ENCODE assay signal across 8 mouse cellular contexts in genomic region chr9:44336093-44336406, GRCm38 (mm10). TPM values are rescaled to one million over a fixed set of nuclear protein-coding genes. Genes with fewer than 3 reads are reported as not detected.
DNase-seq lines count a peak whose midpoint lies in the region; ATAC-seq and TF ChIP-seq lines count a peak whose summit lies in the region.

No protein-coding gene starts in this region.

- no peak for TF ChIP-seq CTCF in heart, adult 2 months (IDR thresholded peaks at IDR 0.05)
- no peak for TF ChIP-seq CTCF in CH12.LX (conservative IDR thresholded peaks at IDR 0.05 in 1 of 2, IDR thresholded peaks at IDR 0.05 in 1 of 2; ENCODE audit: low read depth in 2 of 2, low read length in 2 of 2)

- peak overlapping the region; percentile 66 for H3K4me3 ChIP-seq in heart, adult 2 months
- H3K4me3 ChIP-seq in CH12.LX (replicated peaks in 1 of 3; ENCODE audit: low read depth in 2 of 3, low read length in 2 of 3, poor library complexity in 1 of 3), result peak overlapping the region; percentile 70 to 98 (median 87)
- peak overlapping the region; percentile 83 for H3K4me3 ChIP-seq in forebrain, embryonic 12.5 days (replicated peaks)
- H3K4me3 ChIP-seq in liver, embryonic 12.5 days, result peak overlapping the region; percentile 93

- dilution Hi-C loops in CH12.LX (cut with MboI; ENCODE audit: extremely low pct_ligation_motif_present, extremely low pct_unique_long_range_greater_than_20kb, low sequenced_read_pairs), result no loop called here

- no peak for TF ChIP-seq EP300 in heart, adult 2 months (IDR thresholded peaks at IDR 0.05; ENCODE audit: insufficient read depth, low read depth, low read length)
- TF ChIP-seq EP300 in CH12.LX (IDR thresholded peaks at IDR 0.05; ENCODE audit: low read length), result no peak

- peaks cover 1% of the 10 kb centered on the region for H3K4me1 ChIP-seq in heart, adult 2 months (ENCODE audit: control insufficient read depth, insufficient read depth, low read length)
- peaks cover 10 to 30% of the 10 kb centered on the region in 2 experiments; a peak in 2 of 4 replicates for H3K4me1 ChIP-seq in CH12.LX (ENCODE audit: control insufficient read depth in 1 of 2, insufficient read depth in 2 of 2)
- peaks cover 23% of the 10 kb centered on the region for H3K4me1 ChIP-seq in forebrain, embryonic 12.5 days
- H3K4me1 ChIP-seq in liver, embryonic 12.5 days, result peaks cover 55% of the 10 kb centered on the region

- H3K27me3 ChIP-seq in heart, adult 2 months (ENCODE audit: control insufficient read depth, insufficient read depth, low read length), result no peaks in the 10 kb centered on the region
- no peaks in the 10 kb centered on the region for H3K27me3 ChIP-seq in CH12.LX (replicated peaks)
- H3K27me3 ChIP-seq in forebrain, embryonic 12.5 days, result no peaks in the 10 kb centered on the region
- H3K27me3 ChIP-seq in liver, embryonic 12.5 days (replicated peaks), result no peaks in the 10 kb centered on the region

- WGBS in heart, adult 2 months, result 15% methylated on average over 5 of the region's 5 CpGs
- WGBS in forebrain, embryonic 12.5 days, result under 1% methylated on average over 5 of the region's 5 CpGs
- WGBS in liver, embryonic 12.5 days (ENCODE audit: insufficient replicate concordance), result 2% methylated on average over 5 of the region's 5 CpGs

- in situ Hi-C loops in CH12.LX (cut with MboI; ENCODE audit: low pct_ligation_motif_present, low pct_unique_long_range_greater_than_20kb, low sequenced_read_pairs), result no loop called here

- H3K79me2 ChIP-seq in heart, adult 2 months (replicated peaks; ENCODE audit: control insufficient read depth, insufficient read depth, low read length), result peaks cover 2% of the 10 kb centered on the region; the same call in 1 of the 2 replicates
- H3K79me2 ChIP-seq in CH12.LX (replicated peaks; ENCODE audit: control insufficient read depth, extremely low read depth, insufficient read depth, poor library complexity, severe bottlenecking), result peaks cover 31% of the 10 kb centered on the region

- no peaks in the 10 kb centered on the region; the same call in 1 of the 2 replicates for H3K36me3 ChIP-seq in heart, adult 2 months (ENCODE audit: control insufficient read depth, insufficient read depth, low read length)
- peaks cover 52 to 63% of the 10 kb centered on the region in 2 experiments for H3K36me3 ChIP-seq in CH12.LX (replicated peaks in 1 of 2; ENCODE audit: control insufficient read depth in 1 of 2, insufficient read depth in 1 of 2, low read length in 1 of 2)
- peaks cover 63% of the 10 kb centered on the region for H3K36me3 ChIP-seq in forebrain, embryonic 12.5 days (replicated peaks)
- H3K36me3 ChIP-seq in liver, embryonic 12.5 days, result peaks cover 90% of the 10 kb centered on the region

- peak overlapping the region; percentile 76 for H3K4me2 ChIP-seq in CH12.LX (ENCODE audit: insufficient read depth, low read depth, poor library complexity, severe bottlenecking)
- peak overlapping the region; percentile 69 for H3K4me2 ChIP-seq in forebrain, embryonic 12.5 days
- peak overlapping the region; percentile 84 for H3K4me2 ChIP-seq in liver, embryonic 12.5 days

- no peak for DNase-seq in heart, adult 2 months
- DNase-seq in heart, adult 9 months (ENCODE audit: low spot score in 2 of 2), result no peak
- no peak for DNase-seq in CH12.LX (ENCODE audit: extremely low read depth)
- DNase-seq in frontal cortex, postnatal 25 days (ENCODE audit: low spot score in 2 of 2), result no peak
- DNase-seq in layer of hippocampus, postnatal 14 days (ENCODE audit: low spot score in 2 of 2), result no peak

- TF ChIP-seq RAD21 in CH12.LX (IDR thresholded peaks at IDR 0.05; ENCODE audit: low read depth, low read length), result no peak

- intact Hi-C loops in heart, adult 2 months (cut with DNase I), result no loop called here

- no peak overlapping the region for H3K9ac ChIP-seq in heart, adult 2 months (ENCODE audit: low read depth, low read length)
- H3K9ac ChIP-seq in CH12.LX (ENCODE audit: insufficient read depth, low read depth), result peak overlapping the region; percentile 96
- H3K9ac ChIP-seq in forebrain, embryonic 12.5 days, result peak overlapping the region; percentile 100
- peak overlapping the region; percentile 99 for H3K9ac ChIP-seq in liver, embryonic 12.5 days

- TF ChIP-seq POLR2A in heart, adult 2 months (IDR thresholded peaks at IDR 0.05; ENCODE audit: insufficient read depth, low read depth, low read length), result no peak
- TF ChIP-seq POLR2A in CH12.LX (IDR thresholded peaks at IDR 0.05; ENCODE audit: low read depth, low read length), result no peak; the same call in 1 of the 2 replicates

- no peak for ATAC-seq in forebrain, embryonic 12.5 days (ENCODE audit: low FRiP score)
- no peak for ATAC-seq in liver, embryonic 12.5 days
- no peak for ATAC-seq in CD4-positive, CD25-positive, alpha-beta regulatory T cell, adult 4 months

- H3K9me3 ChIP-seq in CH12.LX (replicated peaks; ENCODE audit: low read length), result peaks cover 2% of the 10 kb centered on the region
- peaks cover 5% of the 10 kb centered on the region; the same call in 1 of the 2 replicates for H3K9me3 ChIP-seq in forebrain, embryonic 12.5 days
- no peaks in the 10 kb centered on the region for H3K9me3 ChIP-seq in liver, embryonic 12.5 days (replicated peaks)

- no peak overlapping the region; the same call in 1 of the 2 replicates for H3K27ac ChIP-seq in heart, adult 2 months
- H3K27ac ChIP-seq in CH12.LX (ENCODE audit: insufficient read depth, low read depth), result no peak overlapping the region
- H3K27ac ChIP-seq in forebrain, embryonic 12.5 days, result peak overlapping the region; percentile 96
- peak overlapping the region; percentile 100 for H3K27ac ChIP-seq in liver, embryonic 12.5 days

TF ChIP-seq in CH12.LX, 34 proteins besides CTCF, POLR2A, EP300 and RAD21 (continues in another document):
- TF ChIP-seq RCOR1 (conservative IDR thresholded peaks at IDR 0.05; ENCODE audit: low read depth, low read length) (no peak), HCFC1 (IDR thresholded peaks at IDR 0.05; ENCODE audit: low read depth, low read length) (no peak), JUN (IDR thresholded peaks at IDR 0.05; ENCODE audit: insufficient read depth, low read depth, low read length) (no peak), USF2 (conservative IDR thresholded peaks at IDR 0.05; ENCODE audit: low read depth, low read length) (0 out of 2 replicates have a peak, but pooled peaks have one; percentile 2), SIN3A (IDR thresholded peaks at IDR 0.05; ENCODE audit: low read length) (peak; percentile 53; the same call in 1 of the 2 replicates)

RNA-seq across cellular contexts. Expression of gene H2afx, which starts 1.6 kb away (rescaled TPM):
- 10 to 100 TPM; 12.8 TPM for total RNA-seq in heart, adult 2 months (2021)
- polyA plus RNA-seq in heart, adult 2 months (2012; rRNA removed), result 12.7 and 14.2 TPM in 2 replicates
- 488 and 589 TPM in 2 replicates for total RNA-seq in CH12.LX (2012; rRNA removed)
- 32.5 and 36.3 TPM in 2 replicates for total RNA-seq in CH12.LX (2014; rRNA removed)
- 39.5 and 56.6 TPM in 2 replicates for polyA plus RNA-seq in CH12.LX (2012; ENCODE audit: insufficient read length, low read depth)
- polyA plus RNA-seq in forebrain, embryonic 12.5 days (2016; fragmentation: Nextera tagmentation; extraction: Ambion mirVana), result 477 and 482 TPM in 2 replicates
- 233 and 239 TPM in 2 replicates for polyA plus RNA-seq in liver, embryonic 12.5 days (2016; fragmentation: Nextera tagmentation; extraction: Ambion mirVana)
- 10 to 100 TPM; 11.3 to 14.7 TPM for polyA plus RNA-seq in CD4-positive, CD25-positive, alpha-beta regulatory T cell, adult 4 months (2017; shearing (Covaris generic))
- 10 to 100 TPM; 50.5 to 59.1 TPM for total RNA-seq in layer of hippocampus, postnatal 14 days (2021)

RNA-seq across cellular contexts. Expression of gene Hmbs, which starts 8.0 kb away (rescaled TPM):
- 10 to 100 TPM; 39.8 to 49.3 TPM for total RNA-seq in heart, adult 2 months (2021)
- polyA plus RNA-seq in heart, adult 2 months (2012; rRNA removed), result 37.8 and 51.3 TPM in 2 replicates
- total RNA-seq in CH12.LX (2012; rRNA removed) (74.0 and 80.9 TPM in 2 replicates), CH12.LX (2014; rRNA removed) (73.7 and 75.2 TPM in 2 replicates)
- polyA plus RNA-seq in CH12.LX (2012; ENCODE audit: insufficient read length, low read depth), result 65.0 and 65.1 TPM in 2 replicates
- polyA plus RNA-seq in forebrain, embryonic 12.5 days (2016; fragmentation: Nextera tagmentation; extraction: Ambion mirVana), result 107 and 115 TPM in 2 replicates
- 1,354 and 1,355 TPM in 2 replicates for polyA plus RNA-seq in liver, embryonic 12.5 days (2016; fragmentation: Nextera tagmentation; extraction: Ambion mirVana)
- polyA plus RNA-seq in CD4-positive, CD25-positive, alpha-beta regulatory T cell, adult 4 months (2017; shearing (Covaris generic)), result 10 to 100 TPM; 23.7 to 24.0 TPM
- 10 to 100 TPM; 22.6 to 22.8 TPM for total RNA-seq in layer of hippocampus, postnatal 14 days (2021)

RNA-seq across cellular contexts. Expression of gene Dpagt1, which starts 10.2 kb away (rescaled TPM):
- total RNA-seq in heart, adult 2 months (2021), result 10 to 100 TPM; 18.9 to 20.6 TPM
- polyA plus RNA-seq in heart, adult 2 months (2012; rRNA removed), result 34.3 and 51.3 TPM in 2 replicates
- total RNA-seq in CH12.LX (2012; rRNA removed) (15.8 and 16.2 TPM in 2 replicates), CH12.LX (2014; rRNA removed) (6.4 and 8.5 TPM in 2 replicates)
- 31.5 and 41.7 TPM in 2 replicates for polyA plus RNA-seq in CH12.LX (2012; ENCODE audit: insufficient read length, low read depth)
- 38.9 and 39.3 TPM in 2 replicates for polyA plus RNA-seq in forebrain, embryonic 12.5 days (2016; fragmentation: Nextera tagmentation; extraction: Ambion mirVana)
- 21.9 and 24.0 TPM in 2 replicates for polyA plus RNA-seq in liver, embryonic 12.5 days (2016; fragmentation: Nextera tagmentation; extraction: Ambion mirVana)
- 10 to 100 TPM; 15.7 to 16.0 TPM for polyA plus RNA-seq in CD4-positive, CD25-positive, alpha-beta regulatory T cell, adult 4 months (2017; shearing (Covaris generic))
- total RNA-seq in layer of hippocampus, postnatal 14 days (2021), result 10 to 100 TPM; 16.2 to 16.3 TPM

RNA-seq across cellular contexts. Expression of gene C2cd2l, which starts 16.0 kb away (rescaled TPM):
- total RNA-seq in heart, adult 2 months (2021), result 10 to 100 TPM; 14.4 to 15.7 TPM
- 20.4 and 29.9 TPM in 2 replicates for polyA plus RNA-seq in heart, adult 2 months (2012; rRNA removed)
- total RNA-seq in CH12.LX (2012; rRNA removed) (7.2 TPM in 2 replicates), CH12.LX (2014; rRNA removed) (2.5 and 2.9 TPM in 2 replicates)
- 7.3 and 8.6 TPM in 2 replicates for polyA plus RNA-seq in CH12.LX (2012; ENCODE audit: insufficient read length, low read depth)
- 16.5 and 16.9 TPM in 2 replicates for polyA plus RNA-seq in forebrain, embryonic 12.5 days (2016; fragmentation: Nextera tagmentation; extraction: Ambion mirVana)
- polyA plus RNA-seq in liver, embryonic 12.5 days (2016; fragmentation: Nextera tagmentation; extraction: Ambion mirVana), result 12.3 and 13.0 TPM in 2 replicates
- 1 to 10 TPM; 3.2 to 3.6 TPM for polyA plus RNA-seq in CD4-positive, CD25-positive, alpha-beta regulatory T cell, adult 4 months (2017; shearing (Covaris generic))
- 100 to 1,000 TPM; 128 to 144 TPM for total RNA-seq in layer of hippocampus, postnatal 14 days (2021)

RNA-seq across cellular contexts. Expression of gene Vps11, which starts 25.4 kb away (rescaled TPM):
- 10 to 100 TPM; 13.9 to 15.3 TPM for total RNA-seq in heart, adult 2 months (2021)
- polyA plus RNA-seq in heart, adult 2 months (2012; rRNA removed), result 15.5 and 17.9 TPM in 2 replicates
- total RNA-seq in CH12.LX (2012; rRNA removed) (21.4 and 22.1 TPM in 2 replicates), CH12.LX (2014; rRNA removed) (16.1 and 17.4 TPM in 2 replicates)
- 23.2 and 24.8 TPM in 2 replicates for polyA plus RNA-seq in CH12.LX (2012; ENCODE audit: insufficient read length, low read depth)
- polyA plus RNA-seq in forebrain, embryonic 12.5 days (2016; fragmentation: Nextera tagmentation; extraction: Ambion mirVana), result 31.5 and 34.8 TPM in 2 replicates
- polyA plus RNA-seq in liver, embryonic 12.5 days (2016; fragmentation: Nextera tagmentation; extraction: Ambion mirVana), result 17.0 and 19.0 TPM in 2 replicates
- 10 to 100 TPM; 55.6 to 86.7 TPM for polyA plus RNA-seq in CD4-positive, CD25-positive, alpha-beta regulatory T cell, adult 4 months (2017; shearing (Covaris generic))
- 10 to 100 TPM; 41.8 to 46.1 TPM for total RNA-seq in layer of hippocampus, postnatal 14 days (2021)

Comparison
In these comparisons a context has a peak if more than half of its experiments do, and no peak if none do; other contexts are left out.
1. H3K27ac ChIP-seq: peak in forebrain, embryonic 12.5 days (single experiment) and liver, embryonic 12.5 days (single experiment); none in heart, adult 2 months (single experiment) and CH12.LX (single experiment).
2. RNA of gene Hmbs, which starts 8.0 kb away (polyA plus RNA-seq): 1,354 to 1,355 TPM in liver, embryonic 12.5 days; 107 to 115 TPM in forebrain, embryonic 12.5 days, 65.0 to 65.1 TPM in CH12.LX, 37.8 to 51.3 TPM in heart, adult 2 months and 23.7 to 24.0 TPM in CD4-positive, CD25-positive, alpha-beta regulatory T cell, adult 4 months; every median in the first group is over 10 times any median in the second.
3. Peak in every context shown above with its lines, with median percentiles within 50 percentile points of each other: H3K4me3 ChIP-seq and H3K4me2 ChIP-seq.